Mouse (Mus musculus): ENCODE data around the gene Dnm1l. TPM values are rescaled to one million over a fixed set of nuclear protein-coding genes. Genes with fewer than 3 reads are reported as not detected.
A peak's percentile ranks its signal among the peaks of the same experiment; 100 is the strongest.
"Not testable (repeated sequence)": the region's sequence is repeated elsewhere in the genome, so short reads cannot be mapped to it uniquely, and the experiment has no call there.

Dnm1l gene
- polyA plus RNA-seq (2014; fragmentation: Nextera tagmentation; extraction: Ambion mirVana): 75.9 and 83.4 TPM in 2 replicates

GRCm38 (mm10) chr16:16358481-16359100 is at the start of gene Dnm1l:
Gene Dnm1l, minus strand, starts transcription at chr16:16358959.
- H3K4me3 ChIP-seq (ENCODE audit: low read depth, low read length): peak within 1 kb of the TSS; percentile 80
- no peaks in the 10 kb centered on the region for H3K9me3 ChIP-seq (replicated peaks; ENCODE audit: control insufficient read depth, low read length)
- no peaks in the 10 kb centered on the region for H3K36me3 ChIP-seq (ENCODE audit: control insufficient read depth, insufficient read depth, low read length)
- peak within 1 kb of the TSS; percentile 95 for H3K9ac ChIP-seq (ENCODE audit: low read depth, low read length)
- H3K27me3 ChIP-seq (ENCODE audit: control insufficient read depth, insufficient read depth, low read length): no peaks in the 10 kb centered on the region
- H3K4me2 ChIP-seq: peak within 1 kb of the TSS; percentile 63
- WGBS (ENCODE audit: insufficient replicate concordance): under 1% methylated on average over 55 of the region's 55 CpGs
- peak within 1 kb of the TSS; percentile 98 for H3K27ac ChIP-seq (ENCODE audit: low read depth, low read length)
- ATAC-seq (replicated peaks; ENCODE audit: insufficient number of reproducible peaks, low FRiP score, low TSS enrichment): peak; percentile 99
- no peaks in the 10 kb centered on the region for H3K4me1 ChIP-seq (ENCODE audit: control insufficient read depth, insufficient read depth, low read length)

- H3K4me3 ChIP-seq (ENCODE audit: low read depth, low read length); H3K36me3 ChIP-seq (ENCODE audit: control insufficient read depth, insufficient read depth, low read length); H3K4me2 ChIP-seq; ATAC-seq (replicated peaks; ENCODE audit: insufficient number of reproducible peaks, low FRiP score, low TSS enrichment); H3K27ac ChIP-seq (ENCODE audit: low read depth, low read length); H3K27me3 ChIP-seq (ENCODE audit: control insufficient read depth, insufficient read depth, low read length); H3K4me1 ChIP-seq (ENCODE audit: control insufficient read depth, insufficient read depth, low read length); H3K9ac ChIP-seq (ENCODE audit: low read depth, low read length); H3K9me3 ChIP-seq (replicated peaks; ENCODE audit: control insufficient read depth, low read length): not testable (repeated sequence)
- WGBS (ENCODE audit: insufficient replicate concordance): 66% methylated on average over 8 of the region's 9 CpGs
Observed at GRCm38 (mm10) chr16:16367217-16367616, 8.5 kb upstream of the Dnm1l start.

- H3K4me2 ChIP-seq: peak overlapping the region; percentile 63
- 0 out of 2 replicates have a peak overlapping the region, but pooled peaks have one; percentile 95 for H3K9ac ChIP-seq (ENCODE audit: low read depth, low read length)
- peak; percentile 40; the same call in 1 of the 2 replicates for ATAC-seq (replicated peaks; ENCODE audit: insufficient number of reproducible peaks, low FRiP score, low TSS enrichment)
- H3K4me3 ChIP-seq (ENCODE audit: low read depth, low read length): peak overlapping the region; percentile 80
- peak overlapping the region; percentile 98; the same call in 1 of the 2 replicates for H3K27ac ChIP-seq (ENCODE audit: low read depth, low read length)
- H3K4me1 ChIP-seq (ENCODE audit: control insufficient read depth, insufficient read depth, low read length); H3K36me3 ChIP-seq (ENCODE audit: control insufficient read depth, insufficient read depth, low read length); H3K27me3 ChIP-seq (ENCODE audit: control insufficient read depth, insufficient read depth, low read length); H3K9me3 ChIP-seq (replicated peaks; ENCODE audit: control insufficient read depth, low read length): not testable (repeated sequence)
- 48% methylated on average over 9 of the region's 9 CpGs for WGBS (ENCODE audit: insufficient replicate concordance)
Observed at GRCm38 (mm10) chr16:16359101-16359482, 333 bp upstream of the Dnm1l start.

DNA sequence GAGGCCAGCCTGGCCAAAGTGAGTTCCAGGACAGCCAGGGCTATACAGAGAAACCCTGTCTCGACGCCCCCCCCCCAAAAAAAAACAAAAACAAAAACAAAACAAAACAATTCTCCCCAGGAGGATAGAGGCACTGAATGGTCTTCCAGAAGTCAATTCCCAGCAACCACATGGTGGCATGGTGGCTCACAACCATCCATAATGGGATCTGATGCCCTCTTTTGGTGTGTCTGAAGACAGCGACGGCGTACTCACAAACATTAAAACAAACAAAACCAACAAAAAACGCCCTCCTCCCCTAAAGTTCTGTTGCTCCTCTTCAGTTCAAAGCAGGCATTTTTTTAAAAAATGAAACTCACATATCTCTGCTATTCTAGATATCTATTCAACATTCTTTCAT is 851 bp downstream of the Dnm1l start:
- no peaks in the 10 kb centered on the region for H3K36me3 ChIP-seq (ENCODE audit: control insufficient read depth, insufficient read depth, low read length)
- peak overlapping the region; percentile 63 for H3K4me2 ChIP-seq
- peak overlapping the region; percentile 98 for H3K27ac ChIP-seq (ENCODE audit: low read depth, low read length)
- H3K9ac ChIP-seq (ENCODE audit: low read depth, low read length): peak overlapping the region; percentile 95; the same call in 1 of the 2 replicates
- no peaks in the 10 kb centered on the region for H3K4me1 ChIP-seq (ENCODE audit: control insufficient read depth, insufficient read depth, low read length)
- peak overlapping the region; percentile 80 for H3K4me3 ChIP-seq (ENCODE audit: low read depth, low read length)
- WGBS (ENCODE audit: insufficient replicate concordance): 4% methylated on average over 6 of the region's 6 CpGs
- ATAC-seq (replicated peaks; ENCODE audit: insufficient number of reproducible peaks, low FRiP score, low TSS enrichment): no peak
- H3K27me3 ChIP-seq (ENCODE audit: control insufficient read depth, insufficient read depth, low read length): no peaks in the 10 kb centered on the region
- H3K9me3 ChIP-seq (replicated peaks; ENCODE audit: control insufficient read depth, low read length): no peaks in the 10 kb centered on the region

DNA sequence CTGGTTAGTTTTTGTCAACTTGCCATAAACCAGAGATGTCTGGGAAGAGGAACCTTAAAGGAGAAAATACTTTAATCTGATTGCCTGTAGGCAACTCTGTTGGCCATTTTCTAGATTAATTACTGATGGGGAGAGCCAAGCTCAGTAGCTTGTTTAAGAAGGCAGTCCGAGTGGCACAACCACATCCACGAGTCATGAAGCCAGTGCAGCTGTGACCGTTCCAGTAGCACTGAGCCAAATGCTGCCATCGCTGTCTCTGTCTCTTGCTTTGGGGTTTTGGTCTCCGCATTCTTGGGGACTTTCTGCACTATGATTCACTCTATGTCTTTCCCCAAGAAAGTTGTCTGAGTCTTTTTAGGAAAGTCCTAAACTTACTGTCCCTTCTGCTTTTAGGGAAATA is 12.3 kb downstream of the Dnm1l start:
- H3K27ac ChIP-seq (ENCODE audit: low read depth, low read length): no peak overlapping the region
- no peak overlapping the region for H3K9ac ChIP-seq (ENCODE audit: low read depth, low read length)
- H3K36me3 ChIP-seq (ENCODE audit: control insufficient read depth, insufficient read depth, low read length): no peaks in the 10 kb centered on the region
- H3K9me3 ChIP-seq (replicated peaks; ENCODE audit: control insufficient read depth, low read length): no peaks in the 10 kb centered on the region
- no peak overlapping the region for H3K4me2 ChIP-seq
- no peak overlapping the region for H3K4me3 ChIP-seq (ENCODE audit: low read depth, low read length)
- no peaks in the 10 kb centered on the region for H3K4me1 ChIP-seq (ENCODE audit: control insufficient read depth, insufficient read depth, low read length)
- 92% methylated on average over 5 of the region's 5 CpGs for WGBS (ENCODE audit: insufficient replicate concordance)
- no peaks in the 10 kb centered on the region for H3K27me3 ChIP-seq (ENCODE audit: control insufficient read depth, insufficient read depth, low read length)
- no peak for ATAC-seq (replicated peaks; ENCODE audit: insufficient number of reproducible peaks, low FRiP score, low TSS enrichment)

DNA sequence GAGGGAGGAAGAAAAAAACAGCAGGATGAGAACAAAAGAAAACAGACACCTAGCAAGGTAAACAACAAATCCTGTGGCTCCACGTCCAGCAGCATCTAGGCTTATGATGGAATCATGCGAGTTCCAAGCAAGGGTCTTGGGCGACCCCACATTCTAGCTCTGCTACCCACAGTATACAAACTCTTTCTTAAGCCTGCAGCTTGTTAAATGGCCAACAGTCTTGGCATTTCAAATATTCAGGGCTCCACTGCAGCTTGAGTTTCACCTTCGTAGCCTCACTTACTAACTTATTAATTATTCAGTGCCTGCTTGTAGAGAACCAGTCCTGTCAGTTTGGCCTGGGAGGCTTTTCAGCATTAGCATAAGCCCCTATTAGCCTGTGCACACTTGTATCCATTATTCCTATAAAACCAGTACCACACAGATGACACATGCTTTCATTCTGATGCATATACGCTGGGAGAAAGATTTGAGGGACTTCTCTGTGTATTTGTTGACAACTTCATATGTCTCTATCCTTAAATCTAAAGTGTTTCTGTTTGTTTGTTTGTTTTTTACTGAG is 32.9 kb downstream of the Dnm1l start:
- ATAC-seq (replicated peaks; ENCODE audit: insufficient number of reproducible peaks, low FRiP score, low TSS enrichment): no peak
- no peaks in the 10 kb centered on the region for H3K27me3 ChIP-seq (ENCODE audit: control insufficient read depth, insufficient read depth, low read length)
- H3K9me3 ChIP-seq (replicated peaks; ENCODE audit: control insufficient read depth, low read length): no peaks in the 10 kb centered on the region
- no peak overlapping the region for H3K4me3 ChIP-seq (ENCODE audit: low read depth, low read length)
- no peak overlapping the region for H3K9ac ChIP-seq (ENCODE audit: low read depth, low read length)
- 86% methylated on average over 5 of the region's 5 CpGs for WGBS (ENCODE audit: insufficient replicate concordance)
- H3K27ac ChIP-seq (ENCODE audit: low read depth, low read length): no peak overlapping the region
- no peaks in the 10 kb centered on the region for H3K4me1 ChIP-seq (ENCODE audit: control insufficient read depth, insufficient read depth, low read length)
- H3K36me3 ChIP-seq (ENCODE audit: control insufficient read depth, insufficient read depth, low read length): peaks cover 15% of the 10 kb centered on the region
- H3K4me2 ChIP-seq: no peak overlapping the region

GRCm38 (mm10) chr16:16311319-16311718 is 47.4 kb downstream of the Dnm1l start:
- Histone ChIP-seq H3K4me3 (ENCODE audit: low read depth, low read length) (no peak overlapping the region), H3K4me2 (no peak overlapping the region), H3K36me3 (ENCODE audit: control insufficient read depth, insufficient read depth, low read length) (peaks cover 24% of the 10 kb centered on the region), H3K9me3 (replicated peaks; ENCODE audit: control insufficient read depth, low read length) (no peaks in the 10 kb centered on the region), H3K9ac (ENCODE audit: low read depth, low read length) (no peak overlapping the region), H3K4me1 (ENCODE audit: control insufficient read depth, insufficient read depth, low read length) (no peaks in the 10 kb centered on the region), H3K27ac (ENCODE audit: low read depth, low read length) (no peak overlapping the region), H3K27me3 (ENCODE audit: control insufficient read depth, insufficient read depth, low read length) (no peaks in the 10 kb centered on the region)
- WGBS (ENCODE audit: insufficient replicate concordance): 86% methylated on average over 5 of the region's 5 CpGs
- no peak for ATAC-seq (replicated peaks; ENCODE audit: insufficient number of reproducible peaks, low FRiP score, low TSS enrichment)

GRCm38 (mm10) chr16:16303888-16304287 is 54.9 kb downstream of the Dnm1l start:
- ATAC-seq (replicated peaks; ENCODE audit: insufficient number of reproducible peaks, low FRiP score, low TSS enrichment): no peak
- Histone ChIP-seq H3K27ac (ENCODE audit: low read depth, low read length) (peak overlapping the region; percentile 95; the same call in 1 of the 2 replicates), H3K4me1 (ENCODE audit: control insufficient read depth, insufficient read depth, low read length) (peaks cover 10% of the 10 kb centered on the region), H3K9ac (ENCODE audit: low read depth, low read length) (peak overlapping the region; percentile 94), H3K36me3 (ENCODE audit: control insufficient read depth, insufficient read depth, low read length) (peaks cover 9% of the 10 kb centered on the region), H3K4me2 (peak overlapping the region; percentile 79), H3K27me3 (ENCODE audit: control insufficient read depth, insufficient read depth, low read length) (no peaks in the 10 kb centered on the region), H3K9me3 (replicated peaks; ENCODE audit: control insufficient read depth, low read length) (no peaks in the 10 kb centered on the region), H3K4me3 (ENCODE audit: low read depth, low read length) (peak overlapping the region; percentile 93)
- 16% methylated on average over 7 of the region's 7 CpGs for WGBS (ENCODE audit: insufficient replicate concordance)

Measured in heart, embryonic 11.5 days (tissue).